Mouse (Mus musculus) lung, postnatal 4 days (tissue): Measurements from ENCODE around the gene Epb41.
A peak's percentile ranks its signal among the peaks of the same experiment; 100 is the strongest.

Experiments
- DNase-seq, 2 experiments: peaks; one replicate each; pipeline ENCODE4 v3.0.0; 2021

The Epb41 gene

DNA sequence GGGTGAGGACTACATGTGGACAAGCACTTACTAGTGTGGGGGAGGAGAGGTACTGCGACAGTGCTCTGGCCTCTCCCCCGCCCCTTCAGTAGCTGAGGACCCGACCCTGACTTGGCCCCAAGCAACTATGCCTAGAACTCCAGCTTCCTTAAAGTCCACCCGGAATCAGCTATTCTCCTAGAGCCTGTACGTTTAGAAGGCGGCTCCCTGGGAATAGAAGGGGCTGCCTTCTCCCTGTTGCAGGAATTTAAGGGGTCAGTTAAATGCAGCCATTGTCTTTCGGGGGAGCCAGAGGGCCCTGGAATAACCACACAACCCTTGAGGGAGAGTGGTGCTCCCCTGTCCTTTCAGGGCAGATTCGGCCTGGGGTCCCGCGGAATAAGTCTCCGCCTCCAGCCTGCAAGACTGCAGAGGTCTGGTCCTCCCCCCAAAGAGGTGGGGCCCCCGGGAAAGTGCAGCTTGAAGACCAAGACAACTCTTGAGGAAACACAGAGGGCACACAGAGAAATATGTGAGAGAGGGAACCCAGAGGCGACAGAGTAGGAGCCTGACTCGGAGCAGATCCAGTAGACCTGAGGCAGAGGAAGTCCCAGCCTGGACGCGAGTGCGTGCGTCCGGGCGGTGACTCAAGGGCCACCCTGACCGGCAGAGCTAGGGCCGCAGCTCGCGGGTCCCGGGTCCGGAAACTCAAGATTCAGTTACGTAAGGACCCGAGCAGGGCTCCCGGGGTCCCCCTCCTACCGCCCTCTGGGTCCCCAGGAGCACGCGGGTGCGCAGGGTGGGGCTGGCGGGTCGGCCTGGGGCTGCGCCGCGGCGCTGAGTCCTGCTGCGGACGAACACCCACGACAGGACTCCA, 816 bp downstream of the Epb41 start, which contains the start of gene Gm10300:
TSS of gene Gm10300 (plus strand) at position 621 of the 856 bp plus-strand sequence.
- peak; percentile 63 to 67 for DNase-seq

DNA sequence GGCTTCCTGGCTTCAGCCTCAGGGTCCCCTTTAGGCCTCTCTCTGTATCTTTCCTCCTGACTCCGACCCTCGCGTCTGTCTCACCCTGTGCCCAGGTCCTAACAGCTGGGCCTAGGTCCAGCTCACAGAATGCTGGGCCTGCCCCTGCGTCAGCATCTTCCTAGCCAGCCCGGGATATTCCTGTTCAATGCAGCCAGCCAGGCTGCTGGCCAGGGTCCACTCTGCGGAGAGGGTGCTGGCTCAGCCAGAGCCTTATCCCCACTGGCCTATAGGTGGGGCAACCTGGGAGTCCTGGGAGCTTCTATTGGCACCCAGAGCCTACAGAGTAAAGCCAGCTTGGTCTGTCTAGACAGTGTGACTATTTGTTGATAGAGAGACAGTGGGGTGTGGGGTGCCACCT, 2.2 kb downstream of the Epb41 start:
- no peak for DNase-seq

DNA sequence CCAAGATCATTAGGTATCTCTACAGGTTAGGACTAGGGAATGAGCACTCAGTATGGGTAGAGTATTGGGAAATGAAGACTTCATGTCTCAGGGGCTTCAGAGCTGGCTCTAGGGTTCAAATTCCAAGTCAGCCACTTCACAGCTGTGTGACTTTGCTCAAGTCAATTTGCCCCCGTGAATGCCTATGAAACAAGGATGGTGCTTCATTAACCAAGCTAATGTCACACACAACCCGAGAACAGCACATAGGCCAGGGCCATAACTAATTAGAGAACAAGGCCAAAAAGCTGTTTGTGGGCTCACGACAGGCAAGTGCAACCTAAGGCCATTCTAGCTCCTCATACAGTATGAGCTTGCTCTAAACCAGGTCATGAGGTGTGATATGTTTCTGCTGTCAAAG, 3.0 kb downstream of the Epb41 start:
- no peak for DNase-seq

DNA sequence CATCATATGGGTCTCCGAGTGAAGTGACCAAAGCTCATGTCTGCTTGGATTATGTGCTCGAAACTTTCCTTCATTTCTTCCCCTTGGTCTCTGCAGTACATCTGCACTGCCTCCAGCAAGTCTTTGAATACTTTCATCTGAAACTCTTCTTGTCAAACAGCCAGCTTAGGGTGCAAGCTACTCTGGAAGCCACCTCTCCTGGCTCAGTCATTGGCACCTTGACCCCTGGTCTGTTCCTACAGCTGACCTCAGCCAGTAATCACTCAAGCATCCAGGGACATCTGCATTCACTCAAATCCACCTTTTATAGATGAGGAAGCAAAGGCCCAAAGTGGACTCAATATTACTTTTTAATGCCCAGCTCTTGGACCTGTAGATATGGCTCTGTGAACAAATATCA, 3.4 kb downstream of the Epb41 start:
- DNase-seq = no peak

DNA sequence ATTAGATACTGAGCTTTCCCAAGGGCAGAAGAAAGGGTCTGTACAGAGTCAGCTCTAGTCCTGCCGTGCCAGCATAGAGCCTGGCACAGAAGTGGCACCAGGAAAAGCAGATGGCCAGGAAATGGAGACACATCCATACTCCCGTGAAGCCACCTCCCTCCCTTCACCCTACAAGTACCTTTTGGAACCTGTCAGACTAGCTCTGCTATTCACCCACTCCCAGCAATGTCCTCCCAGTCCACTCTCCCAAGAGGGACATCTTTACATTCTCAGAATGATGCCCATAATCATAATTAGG, 7.2 kb downstream of the Epb41 start:
- no peak for DNase-seq

DNA sequence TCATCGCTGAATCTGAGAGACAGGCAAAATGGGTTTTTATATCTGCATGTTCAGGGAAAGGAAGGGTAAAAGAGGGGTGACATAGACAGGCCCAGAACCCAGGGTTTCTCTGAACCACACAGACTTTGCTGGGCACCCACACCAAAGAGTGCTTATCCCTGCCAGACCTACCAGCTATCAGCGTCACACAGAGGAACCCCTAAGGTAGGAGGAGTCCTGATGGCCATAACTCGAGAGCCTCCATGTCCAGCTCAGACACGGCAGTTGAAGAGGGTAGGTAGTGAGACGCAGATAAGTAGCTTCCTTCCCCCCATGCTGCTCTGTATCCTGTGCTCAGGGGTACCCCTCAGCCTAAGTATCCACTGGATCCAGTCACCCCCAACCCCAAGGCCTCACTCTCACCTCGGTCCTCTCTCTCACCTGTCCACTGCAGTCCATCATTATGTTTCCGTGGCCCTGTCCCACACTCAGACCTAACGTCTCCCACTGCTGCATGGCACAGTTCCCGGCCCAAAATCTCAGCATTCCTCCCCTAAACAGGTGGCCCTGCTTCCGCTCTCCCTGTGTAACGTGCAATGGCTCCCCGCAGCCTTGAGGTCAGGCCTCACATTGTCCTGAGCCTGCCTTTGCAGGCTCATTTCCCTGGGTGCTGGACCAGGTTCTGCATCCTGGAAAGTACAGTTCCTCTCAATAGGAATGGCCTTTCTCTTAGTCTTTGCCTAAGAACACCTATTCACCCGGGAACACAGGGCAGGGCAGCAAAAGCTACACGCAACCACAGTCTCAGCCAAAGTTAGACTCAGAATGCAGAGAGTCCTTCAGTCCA, 7.8 kb downstream of the Epb41 start:
- no peak for DNase-seq

DNA sequence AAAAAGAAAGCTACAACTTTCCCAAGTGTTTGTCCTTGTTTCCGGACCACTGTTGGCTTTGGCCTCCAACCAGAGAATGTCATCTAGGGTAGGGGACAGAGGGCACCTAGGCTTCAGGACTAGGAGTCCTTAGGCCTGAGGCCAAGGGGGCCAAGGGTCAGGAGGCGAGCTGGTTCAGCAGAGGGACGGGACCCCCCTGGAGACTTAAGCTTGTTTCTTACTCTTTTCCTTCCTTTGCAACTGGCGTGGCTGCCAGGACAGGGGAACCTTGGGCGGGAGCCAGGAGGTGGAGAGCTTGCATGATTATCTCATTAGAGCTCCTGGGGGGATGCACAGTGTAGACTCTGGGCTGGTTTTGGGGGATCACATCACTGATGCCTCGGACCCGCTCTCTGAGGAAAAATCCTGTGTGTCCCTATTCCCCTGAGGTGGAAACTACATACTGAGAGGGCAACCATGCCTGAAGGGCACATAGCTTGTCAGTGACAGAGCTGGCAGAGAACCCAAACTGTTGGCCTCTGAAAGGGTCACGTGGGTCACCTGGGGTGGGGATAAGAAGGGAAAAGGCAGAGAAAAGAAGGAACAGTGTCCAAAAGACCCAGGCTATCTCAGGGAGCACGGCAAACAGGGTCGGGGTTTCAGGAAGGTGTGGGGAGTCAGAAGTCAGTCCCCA, 8.9 kb downstream of the Epb41 start:
- DNase-seq = peak; percentile 40 to 51

DNA sequence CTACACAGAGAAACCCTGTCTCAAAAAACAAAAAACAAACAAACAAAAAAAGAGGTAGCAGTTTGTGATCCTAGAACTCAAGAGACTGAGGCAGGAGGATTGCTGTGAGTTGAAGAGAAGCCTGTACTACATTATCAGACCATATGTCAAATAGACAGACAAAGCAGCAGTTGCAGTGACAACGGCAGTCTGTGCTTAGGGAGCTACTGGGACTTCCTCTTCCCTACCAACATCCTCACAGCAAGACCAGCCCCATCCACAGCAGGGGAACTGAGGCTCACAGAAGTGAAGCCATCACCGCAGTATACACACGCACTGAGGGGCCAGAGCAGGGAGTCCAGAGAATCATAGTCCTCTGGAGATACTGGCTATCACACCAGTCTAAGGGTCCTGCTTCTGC, 9.5 kb downstream of the Epb41 start:
- no peak for DNase-seq

DNA sequence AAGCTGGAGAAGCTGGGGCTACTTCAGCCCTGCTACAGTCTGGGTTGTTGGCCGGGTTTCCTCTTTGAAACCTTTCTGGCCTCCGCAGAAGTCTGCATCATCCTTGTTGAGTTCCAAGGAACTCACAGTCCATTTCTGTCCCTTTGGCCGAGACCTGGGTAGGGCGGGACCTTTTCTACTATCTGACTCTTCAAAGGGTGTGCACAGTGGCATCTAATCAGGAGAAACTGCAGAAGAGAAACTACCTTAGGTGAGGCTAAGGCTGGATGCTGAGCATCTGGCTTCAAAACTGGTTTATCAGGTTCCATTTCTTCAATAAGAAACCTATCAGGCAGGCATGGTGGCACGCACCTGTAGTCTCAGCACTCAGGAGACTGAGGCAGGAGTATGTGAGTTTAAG, 10.6 kb downstream of the Epb41 start:
- no peak for DNase-seq

DNA sequence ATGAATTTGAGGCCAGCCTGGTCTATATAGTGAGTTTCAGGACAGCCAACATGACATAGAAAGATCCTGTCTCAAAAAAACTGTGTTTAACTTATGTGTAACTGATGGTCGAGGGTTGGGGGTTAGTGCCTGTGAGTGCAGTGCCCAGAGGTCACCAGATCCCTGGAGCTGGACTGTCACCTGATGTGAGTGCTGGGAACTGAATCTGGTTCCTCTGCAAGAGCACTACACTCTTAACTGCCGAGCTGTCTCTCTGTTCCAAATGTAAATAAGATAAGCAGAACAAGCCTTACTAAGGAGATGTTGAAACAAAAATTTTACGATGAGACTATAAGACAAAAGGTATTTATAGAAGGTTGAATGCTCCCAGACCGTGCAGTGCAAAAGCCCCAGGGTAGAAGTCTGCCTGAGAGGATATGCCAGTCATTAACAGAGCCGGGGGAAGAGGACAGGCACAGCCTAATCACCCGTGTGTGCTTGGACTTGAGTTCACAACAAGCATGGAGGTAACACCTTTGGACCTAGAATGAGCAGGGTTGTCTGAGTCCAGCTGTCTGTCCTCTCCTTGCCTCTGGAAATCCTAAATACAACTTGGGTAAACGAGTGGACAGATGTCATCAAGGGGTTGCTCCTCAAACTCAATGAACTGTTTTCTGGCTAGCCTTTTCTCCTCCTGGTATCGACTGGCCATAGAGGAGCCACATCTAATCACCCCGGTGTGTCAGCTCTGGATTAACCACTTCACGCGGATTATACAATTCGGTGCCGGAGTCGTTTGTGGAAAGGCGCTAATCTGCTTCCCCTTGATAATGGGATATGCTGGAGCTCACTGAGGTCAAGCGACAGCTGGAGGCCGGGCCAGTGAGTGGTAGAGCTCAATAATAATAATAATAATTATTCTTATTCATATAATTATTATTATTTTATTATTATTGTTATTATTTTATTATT, 11.9 kb downstream of the Epb41 start:
- no peak for DNase-seq

DNA sequence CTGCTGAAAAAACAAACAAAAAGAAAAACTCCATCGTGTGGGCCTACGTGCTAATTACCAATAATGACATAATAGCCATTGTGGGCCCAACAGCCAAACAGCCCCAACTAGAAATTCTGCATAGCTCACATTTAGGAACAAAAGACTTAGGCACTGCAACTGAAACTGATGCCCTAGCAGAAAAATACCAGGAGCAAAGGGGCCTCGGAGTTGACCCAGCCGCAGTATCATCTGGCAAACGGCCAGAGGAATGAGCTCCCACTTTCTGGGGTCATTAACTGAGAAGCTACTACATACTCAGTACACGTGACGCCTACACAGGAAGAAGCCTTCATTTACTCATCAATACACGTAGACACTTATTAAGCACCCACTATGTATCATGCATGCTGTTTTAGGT, 12.8 kb downstream of the Epb41 start:
- no peak for DNase-seq

DNA sequence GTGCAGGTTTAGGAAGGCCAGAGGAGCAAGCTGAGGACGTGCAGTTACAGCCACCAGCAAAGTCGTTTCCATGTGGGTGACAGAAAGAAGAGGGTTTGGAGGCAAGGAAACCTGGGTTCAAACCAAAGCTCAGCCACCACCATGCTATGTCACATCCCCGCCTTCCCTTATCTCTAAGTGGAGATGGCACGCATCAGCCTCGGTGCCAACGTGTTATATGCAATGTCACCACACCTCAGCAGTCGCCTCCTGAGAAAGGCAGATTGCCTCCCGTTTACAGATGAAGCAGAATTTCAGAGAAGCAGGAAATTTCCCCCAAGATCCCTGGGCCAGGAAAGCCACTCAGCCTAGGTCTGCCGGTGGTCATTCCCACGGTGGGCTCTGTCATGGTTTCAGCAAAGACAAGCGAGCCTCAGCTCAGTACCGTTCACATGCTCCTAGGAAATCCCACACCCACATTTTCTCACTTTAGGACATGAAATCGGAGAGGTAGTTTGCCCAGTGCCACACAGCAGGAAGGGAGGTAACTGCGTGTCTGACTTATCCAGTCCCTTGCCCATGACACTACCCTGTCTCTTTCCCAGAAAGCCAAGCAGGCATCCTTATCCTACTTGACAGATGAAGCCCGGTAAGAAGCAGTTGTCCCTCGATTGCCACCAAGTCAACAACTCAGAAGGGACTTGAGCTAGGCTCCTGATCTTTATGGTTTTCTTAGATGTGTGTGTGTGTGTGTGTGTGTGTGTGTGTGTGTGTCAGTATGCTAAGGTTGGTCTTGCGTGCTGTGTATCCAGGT, 14.9 kb downstream of the Epb41 start:
- no peak for DNase-seq

DNA sequence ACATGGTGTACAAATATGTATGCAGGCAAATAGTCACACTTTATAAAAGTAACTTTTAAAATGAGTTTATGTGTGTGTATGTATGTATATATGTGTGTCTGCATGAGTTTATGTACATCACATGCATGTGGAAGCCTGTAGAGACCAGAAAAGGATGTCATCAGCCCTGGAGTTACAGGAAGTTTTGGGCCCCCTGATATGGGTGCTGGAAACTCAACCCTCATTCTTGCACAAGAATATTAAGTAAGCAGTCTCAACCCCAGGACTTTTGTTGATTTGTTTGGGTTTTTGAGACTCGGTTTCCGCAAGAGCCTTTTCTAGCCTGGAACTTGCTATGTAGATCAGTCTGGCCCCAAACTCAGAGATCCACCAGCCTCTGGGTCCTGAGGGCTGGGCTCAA, 15.6 kb downstream of the Epb41 start:
- no peak for DNase-seq

DNA sequence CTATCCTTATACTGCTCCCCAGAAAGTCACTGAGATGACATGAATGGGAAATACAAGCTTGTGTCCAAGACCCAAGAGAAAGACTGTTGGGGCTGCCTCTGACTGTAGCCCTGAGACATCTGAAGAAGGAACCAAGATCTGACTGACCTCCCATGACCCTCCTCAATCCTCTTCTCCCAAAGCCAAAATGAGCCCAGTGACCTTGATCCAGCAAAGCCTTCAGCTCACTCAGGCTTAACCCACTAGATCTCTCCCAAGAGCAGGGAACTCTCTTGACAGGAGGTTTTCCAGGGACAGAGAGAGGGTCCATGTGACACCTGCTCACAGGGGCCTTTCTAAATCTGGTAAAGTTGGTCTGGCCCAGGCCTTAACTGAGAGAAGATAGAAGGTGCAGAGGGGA, 17.8 kb downstream of the Epb41 start:
- no peak for DNase-seq

DNA sequence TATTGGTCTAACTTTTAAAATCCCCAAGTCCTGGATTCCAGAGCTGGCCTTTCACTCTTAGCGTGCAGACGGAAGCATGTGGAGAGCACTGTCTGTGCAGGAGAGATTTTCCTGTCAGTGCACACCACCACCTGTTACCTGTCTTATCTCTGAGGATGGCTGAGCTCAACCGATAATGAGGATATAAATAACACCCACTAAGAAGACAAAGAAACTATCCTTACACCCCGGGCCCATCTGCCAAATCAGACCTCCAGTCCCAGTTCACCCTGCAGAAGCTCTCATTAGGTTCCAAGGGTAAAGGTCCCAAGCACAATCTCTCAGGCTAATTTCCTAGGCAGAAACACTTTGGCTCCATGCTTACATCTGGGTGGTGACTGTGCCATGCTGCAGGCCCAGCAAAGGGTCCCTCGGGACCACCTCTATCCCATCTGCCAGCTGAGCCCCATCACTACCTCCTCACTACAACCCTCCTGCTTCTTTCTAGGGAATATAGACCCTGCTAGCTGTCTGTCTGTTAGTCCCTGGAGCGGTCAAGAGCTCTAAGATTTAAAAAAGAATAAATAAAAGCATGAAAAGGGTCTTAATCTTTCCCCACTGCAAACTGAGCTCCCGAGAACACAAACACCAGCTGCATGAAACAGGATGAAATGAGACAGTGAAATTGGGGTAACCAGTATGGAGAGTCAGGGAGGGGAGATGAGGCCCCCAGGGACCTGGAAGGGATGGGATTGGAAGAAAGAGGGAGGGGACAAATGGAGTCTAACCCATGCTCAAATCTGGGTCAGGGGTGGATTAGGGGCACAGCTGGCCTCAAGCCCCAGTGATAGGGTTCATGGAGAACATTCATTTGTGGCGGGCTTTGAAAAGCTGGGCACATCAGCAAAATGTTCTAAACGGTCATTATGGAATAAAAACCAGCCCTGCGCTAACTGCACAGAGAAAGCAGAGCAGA, 23.5 kb downstream of the Epb41 start:
- DNase-seq = no peak

DNA sequence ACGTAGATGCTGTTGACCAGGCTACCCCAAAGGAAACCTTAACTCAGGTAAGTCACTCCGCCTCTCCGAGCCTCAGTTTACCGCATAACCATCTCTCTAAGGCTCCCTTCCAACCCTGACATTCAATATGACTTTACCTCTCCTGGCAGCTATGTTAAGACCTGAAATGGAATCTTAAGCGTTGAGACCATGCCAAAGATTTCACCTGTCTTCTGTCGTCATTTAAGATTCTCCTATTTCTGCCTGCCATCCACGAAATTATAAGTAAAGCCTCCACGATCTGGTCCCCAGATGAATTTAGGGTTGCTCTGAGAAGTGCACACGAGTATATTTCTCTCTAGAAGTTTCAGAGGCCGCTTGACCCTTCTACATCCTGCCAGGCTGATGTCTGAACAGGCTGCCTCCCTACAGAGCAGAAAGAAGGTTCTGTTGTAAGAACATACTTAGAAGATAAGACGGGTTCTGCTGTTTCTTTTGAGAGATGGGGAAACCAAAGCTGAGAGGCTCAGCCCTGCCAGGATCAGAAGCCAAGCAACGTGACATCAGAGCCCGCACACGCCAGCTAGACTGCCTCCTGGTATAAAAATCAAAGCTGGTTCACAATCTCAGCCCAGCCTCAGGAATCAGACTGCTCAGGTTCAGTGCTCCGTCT, 25.4 kb downstream of the Epb41 start:
- DNase-seq = no peak

DNA sequence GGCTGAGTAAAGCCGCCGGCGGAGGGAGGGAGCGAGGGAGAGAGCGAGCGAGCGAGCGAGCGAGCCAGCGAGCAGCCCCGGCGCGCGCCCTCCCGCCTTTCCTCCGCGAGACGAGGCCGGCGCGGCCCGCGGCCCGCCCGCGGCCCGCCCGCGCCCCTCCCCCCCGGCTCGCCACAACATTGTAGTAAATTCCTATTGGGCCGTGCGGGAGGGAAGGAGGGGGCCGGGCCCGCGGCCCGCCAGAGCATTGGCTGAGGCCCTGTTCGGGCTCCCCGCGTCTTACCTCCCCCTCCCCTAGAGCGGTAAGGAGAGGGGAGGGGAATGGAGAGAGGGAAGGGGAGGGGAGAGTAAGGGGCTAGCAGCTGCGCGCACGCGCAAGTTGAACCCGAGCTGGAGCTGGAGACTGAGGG, 26.1 kb downstream of the Epb41 start:
- peak; percentile 89 to 96 for DNase-seq

DNA sequence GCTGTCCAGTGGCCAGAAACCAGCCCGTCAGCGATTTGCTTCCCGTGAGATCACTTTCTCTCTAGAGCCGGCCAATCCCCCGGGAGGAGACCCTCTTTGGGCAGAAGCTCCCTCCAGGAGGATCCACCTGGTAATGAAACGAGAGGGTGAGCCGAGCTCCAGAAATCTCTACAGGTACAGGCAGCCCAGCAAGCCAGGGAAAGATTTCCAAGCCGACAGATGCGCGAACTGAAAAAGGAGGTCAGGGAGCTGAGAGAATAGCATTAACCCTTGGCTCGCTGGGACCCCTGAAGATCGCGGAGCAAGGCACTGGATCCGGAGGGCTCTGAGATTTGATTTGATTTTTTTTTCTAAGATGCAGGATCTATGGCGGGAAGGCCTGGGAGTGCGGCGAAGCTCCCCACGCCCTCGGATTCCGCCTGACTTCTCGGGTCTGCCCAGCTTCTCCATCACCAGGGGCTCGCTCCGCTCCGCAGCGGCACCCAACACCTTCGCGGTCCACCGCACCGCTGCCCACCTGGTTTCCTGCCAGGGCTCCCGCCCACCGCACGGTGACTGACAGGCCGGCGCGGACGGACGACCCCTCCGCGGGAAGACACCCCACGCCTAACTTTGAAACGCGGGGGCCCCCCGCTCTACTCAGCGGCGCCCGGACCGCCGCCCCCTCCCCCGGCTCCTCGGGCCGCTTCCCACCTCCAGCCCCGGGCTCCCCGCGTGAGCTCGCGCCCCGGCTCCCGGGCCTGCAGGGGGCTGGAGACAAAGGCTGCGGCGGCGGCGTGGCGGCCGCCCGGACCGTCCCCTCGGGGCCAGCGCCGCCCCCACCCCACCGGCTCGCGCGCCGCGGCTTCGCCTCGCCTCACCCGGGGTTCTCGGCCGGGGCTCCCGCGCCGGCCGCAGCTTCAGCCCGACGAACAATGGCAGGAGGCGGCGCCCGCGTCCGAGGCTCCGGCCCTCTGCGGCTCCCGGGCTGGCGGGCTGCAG, 26.8 kb downstream of the Epb41 start:
- peak; percentile 46 to 48 for DNase-seq

DNA sequence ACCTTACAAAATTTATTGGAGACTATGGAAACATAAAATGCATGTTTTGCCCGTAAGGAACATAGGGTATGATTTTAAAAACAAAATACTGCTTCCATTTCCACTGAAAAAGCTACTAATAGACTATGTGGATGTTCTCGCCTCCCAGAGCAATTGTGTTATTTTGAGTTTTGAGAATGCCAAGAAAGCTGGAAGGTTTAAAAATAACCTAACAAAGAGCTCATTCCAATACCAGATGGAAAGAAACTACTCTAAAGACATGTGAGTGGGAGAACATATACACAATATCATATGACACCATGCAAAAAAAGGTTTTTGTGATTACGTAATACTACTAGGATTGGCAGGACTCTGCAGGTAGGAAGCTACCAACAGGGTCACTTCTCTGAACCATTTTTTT, 31.4 kb downstream of the Epb41 start:
- no peak for DNase-seq
